Mouse (Mus musculus) T-helper 2 cell (primary cell): ENCODE data around the gene T2.
"Not testable (repeated sequence)": the region's sequence is repeated elsewhere in the genome, so short reads cannot be mapped to it uniquely, and the experiment has no call there.

Experiments used
- in situ Hi-C: fragments of 300-600 bp; cut with MboI, MseI; formaldehyde crosslinking; loops from one replicate; pipeline ENCODE4 v1.15.1; 2025; ENCODE audit warnings: high pct_unique_total_duplicates

T2 gene

DNA sequence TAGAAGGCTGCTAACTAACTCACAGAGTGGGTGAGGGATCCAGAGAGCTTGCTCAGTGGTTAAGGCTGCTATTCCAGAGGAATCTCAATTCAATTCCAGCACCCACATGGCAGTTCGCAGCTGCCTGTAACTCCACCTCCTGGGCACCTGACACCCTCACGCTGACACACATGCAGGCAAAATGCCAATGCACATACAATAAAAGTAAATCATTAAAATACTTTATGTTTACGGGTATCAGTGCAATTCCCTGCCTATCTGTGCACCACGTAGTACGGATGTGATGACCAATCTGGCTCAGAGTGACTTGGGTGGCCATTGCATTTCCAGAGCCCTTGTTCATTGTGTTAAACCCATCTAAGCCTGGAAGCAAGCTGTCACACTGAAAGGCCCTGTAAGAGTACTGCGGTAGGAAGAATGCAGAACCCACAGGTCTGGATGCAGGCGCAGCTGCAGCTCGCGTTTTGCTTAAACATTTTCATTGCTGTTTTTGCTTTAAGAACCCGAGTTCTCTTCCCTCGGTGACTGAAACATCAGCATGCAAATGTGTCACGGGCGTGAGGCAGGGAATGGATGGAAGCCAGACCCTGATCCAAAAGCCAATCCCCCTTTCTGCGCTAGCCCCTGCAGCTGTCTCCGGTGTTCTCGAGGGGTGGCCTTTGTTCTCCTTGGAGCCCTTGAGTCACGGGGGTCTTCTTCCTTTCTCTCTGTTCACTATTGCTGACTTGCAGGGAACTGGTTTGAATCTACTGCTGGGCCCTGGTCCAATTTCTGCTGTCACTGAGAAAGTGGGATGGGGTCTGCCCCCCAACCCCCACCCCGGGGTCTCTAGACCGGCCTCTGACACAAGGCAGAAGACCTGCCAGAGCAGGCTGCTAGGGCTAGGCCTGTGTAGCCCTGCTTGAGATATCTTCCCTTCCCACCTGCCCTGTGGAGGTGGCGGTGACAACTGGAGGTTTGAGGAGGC lies 12.0 kb downstream of the T2 start:
- in situ Hi-C loops, result loop anchor here (5.0 kb wide), 1 partner anchor 50 kb away; no protein-coding TSS in a partner anchor

DNA sequence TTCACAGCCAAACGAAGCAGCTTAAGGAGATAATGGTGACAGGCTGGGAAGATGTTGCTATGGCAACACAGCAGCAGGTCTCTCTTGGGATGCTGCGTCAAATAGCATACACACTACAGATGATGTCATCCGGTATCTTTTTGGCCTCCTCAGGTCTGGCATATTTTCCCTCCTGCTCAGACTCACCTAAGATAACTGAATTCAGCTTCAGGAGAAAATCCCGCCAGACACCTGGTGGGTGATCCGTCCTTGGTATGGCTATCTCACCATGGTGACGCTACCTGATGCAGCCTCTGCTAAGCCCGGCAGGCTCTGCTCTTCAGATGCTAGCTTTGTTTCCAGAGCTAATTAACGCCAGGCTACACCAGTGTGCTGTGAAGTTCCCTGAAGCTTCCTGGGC lies 12.8 kb downstream of the T2 start:
- in situ Hi-C loops, result loop anchor here (5.0 kb wide), 1 partner anchor 51 kb away; no protein-coding TSS in a partner anchor

DNA sequence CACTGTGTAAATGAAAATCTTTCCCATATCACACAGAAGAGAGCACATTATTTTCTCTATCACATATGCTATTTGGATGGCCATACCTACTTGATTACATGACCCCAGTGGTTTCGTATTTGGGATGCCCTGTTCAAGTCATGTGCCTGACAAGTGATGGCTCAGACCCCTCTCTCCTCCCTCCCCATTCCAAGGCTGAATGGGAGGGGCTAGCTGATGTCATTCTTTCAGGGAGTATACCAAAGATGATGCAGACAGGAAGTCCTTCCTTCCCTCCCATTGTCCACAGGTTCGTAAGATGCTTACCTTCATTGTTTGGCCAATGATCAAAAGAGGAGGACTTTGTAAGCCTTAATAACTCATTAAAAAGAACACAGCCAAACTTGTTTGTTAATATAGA lies 13.4 kb downstream of the T2 start:
- in situ Hi-C loops, result loop anchor here (5.0 kb wide), 1 partner anchor 52 kb away; no protein-coding TSS in a partner anchor

DNA sequence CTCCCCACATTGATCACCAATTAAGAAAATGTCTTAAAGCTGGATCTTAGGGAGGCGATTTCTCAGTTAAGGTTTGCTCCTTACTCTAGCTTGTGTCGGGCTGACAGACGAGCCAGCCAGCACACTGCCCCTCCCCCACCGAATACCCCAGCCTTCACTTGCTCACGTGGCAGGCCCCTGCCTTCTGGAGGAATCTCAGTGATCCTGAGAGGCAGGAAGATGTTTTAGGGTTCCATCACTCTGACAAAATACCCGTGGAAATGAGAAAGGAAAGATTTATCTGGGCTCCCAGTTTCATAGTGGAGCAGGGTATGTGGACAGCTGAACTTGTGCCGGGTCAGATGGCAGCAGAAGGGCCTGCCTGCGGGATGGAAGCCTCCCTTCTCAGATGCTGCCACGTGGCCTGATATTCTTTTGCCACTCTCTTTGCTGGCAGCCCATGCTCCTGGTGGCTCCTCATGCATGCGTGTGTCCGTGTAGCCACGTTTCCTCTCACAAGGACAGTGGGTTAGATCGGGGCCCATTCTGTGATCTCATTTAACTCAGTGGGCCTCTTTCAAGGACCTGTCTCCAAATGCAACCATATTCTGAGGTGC lies 14.9 kb downstream of the T2 start:
- in situ Hi-C loops, result no loop called here

DNA sequence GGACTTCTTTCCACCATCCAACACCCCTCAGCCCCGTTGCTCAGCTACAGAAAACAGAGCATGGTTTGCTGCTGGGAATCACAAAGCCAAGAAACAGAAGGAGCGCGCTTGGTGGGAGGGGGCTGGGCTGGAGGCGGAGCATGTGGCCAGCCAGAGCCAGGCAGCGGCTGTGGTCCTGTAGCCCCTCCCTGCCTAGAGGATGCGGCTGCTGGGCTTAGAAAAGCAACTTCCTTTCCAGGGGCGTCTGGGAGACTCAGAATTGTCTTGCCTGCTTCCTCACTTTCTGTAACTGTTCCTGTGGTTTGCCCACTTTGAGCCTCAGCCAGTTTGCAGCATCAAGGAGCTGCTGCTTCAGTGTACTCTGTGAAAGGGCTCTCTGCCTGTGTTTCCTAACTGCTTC lies 16.0 kb downstream of the T2 start:
- in situ Hi-C loops, result no loop called here

DNA sequence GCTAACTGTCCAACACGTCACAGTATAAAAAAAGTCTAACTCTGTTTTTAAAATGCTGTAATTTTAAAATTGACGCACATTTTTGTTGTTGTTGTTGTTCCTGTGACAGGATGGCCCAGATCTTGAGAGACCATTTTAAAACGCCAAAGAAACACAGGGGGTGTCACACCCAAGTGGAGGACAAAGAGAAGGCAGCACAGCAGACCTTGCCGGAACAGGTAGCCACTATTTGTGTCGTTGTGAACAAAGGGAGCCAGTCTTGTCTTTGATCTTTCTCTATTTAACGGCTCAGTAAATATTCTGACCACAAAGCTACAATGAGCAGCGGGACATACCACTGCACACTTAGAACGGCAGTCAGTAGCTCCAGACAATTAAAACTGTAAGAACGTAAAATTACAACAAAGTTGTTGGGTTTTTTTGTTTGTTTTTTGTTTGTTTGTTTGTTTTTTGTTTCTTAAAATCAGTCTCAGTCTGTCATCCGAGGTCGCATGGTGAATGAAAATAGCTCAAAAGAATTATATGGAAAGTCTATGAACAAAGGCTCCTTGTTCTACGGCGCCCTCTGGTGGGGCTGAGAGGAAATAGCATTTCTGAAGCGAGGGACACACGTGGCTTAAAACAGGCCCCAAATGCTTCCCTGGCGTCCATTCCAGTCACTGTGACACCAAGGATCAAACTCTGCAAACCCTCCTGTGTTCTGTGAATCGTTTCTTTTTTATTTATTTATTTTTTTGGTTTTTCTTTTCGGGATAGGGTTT lies 16.7 kb downstream of the T2 start:
- in situ Hi-C loops, result no loop called here

DNA sequence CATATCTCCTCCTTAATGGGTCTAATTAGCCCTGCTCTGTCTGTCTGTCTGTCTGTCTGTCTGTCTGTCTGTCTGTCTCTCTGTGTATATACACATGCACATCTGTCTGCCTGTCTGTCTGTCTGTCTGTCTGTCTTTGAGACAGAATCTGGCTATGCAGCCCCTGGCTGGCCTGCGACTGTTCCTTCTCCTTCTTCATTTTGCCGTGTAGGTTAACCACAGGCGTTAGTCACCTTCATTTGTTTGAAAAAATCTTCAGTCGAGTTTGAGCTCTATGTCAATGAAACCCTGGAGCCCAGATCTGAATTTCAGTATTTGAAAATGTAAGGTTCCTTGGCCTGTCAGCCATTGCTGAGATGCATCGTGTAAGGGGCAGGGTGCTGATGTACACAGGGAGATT lies 21.5 kb downstream of the T2 start:
- in situ Hi-C loops, result no loop called here

DNA sequence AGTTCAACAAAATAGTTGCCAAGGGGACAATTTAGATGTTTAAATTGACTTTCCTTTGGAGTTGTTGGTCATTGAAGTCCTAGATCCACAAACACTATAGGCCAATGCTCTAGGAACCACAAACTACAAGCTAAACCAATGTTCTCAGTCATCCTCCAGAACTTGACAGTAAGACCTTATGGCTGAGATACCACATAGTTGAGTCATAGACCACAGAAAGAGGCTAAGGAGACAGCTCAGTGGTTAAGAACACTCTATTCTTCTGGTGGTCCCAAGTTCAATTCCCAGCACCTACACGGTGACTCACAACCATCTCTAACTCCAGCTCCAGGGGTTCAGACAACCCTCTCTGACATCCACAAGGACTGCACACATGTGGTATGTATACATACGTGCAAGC lies 29.6 kb downstream of the T2 start:
- in situ Hi-C loops, result loop anchor here (10.0 kb wide), 1 partner anchor 121 kb away; no protein-coding TSS in a partner anchor

DNA sequence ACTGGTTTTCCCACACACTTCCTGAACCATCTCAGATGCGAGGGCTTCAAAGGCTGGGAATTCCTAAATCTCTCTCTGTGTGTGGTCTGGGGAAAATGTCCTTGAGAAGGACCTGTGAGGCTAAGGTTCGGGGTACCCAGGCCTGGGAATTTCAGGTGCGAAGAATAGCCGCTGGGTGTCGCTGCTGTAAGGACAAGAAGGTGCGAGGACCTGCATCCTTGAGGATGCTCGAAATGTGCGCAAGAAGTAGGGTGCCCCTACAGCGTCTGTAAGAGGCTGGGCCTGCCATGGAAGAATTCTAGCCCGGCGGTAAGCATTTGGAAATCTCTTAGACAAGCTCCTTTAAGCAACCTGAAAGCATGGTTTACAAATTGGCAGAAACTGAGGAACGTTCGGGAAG lies 32.7 kb downstream of the T2 start:
- in situ Hi-C loops, result loop anchor here (10.0 kb wide), 1 partner anchor 124 kb away; no protein-coding TSS in a partner anchor

DNA sequence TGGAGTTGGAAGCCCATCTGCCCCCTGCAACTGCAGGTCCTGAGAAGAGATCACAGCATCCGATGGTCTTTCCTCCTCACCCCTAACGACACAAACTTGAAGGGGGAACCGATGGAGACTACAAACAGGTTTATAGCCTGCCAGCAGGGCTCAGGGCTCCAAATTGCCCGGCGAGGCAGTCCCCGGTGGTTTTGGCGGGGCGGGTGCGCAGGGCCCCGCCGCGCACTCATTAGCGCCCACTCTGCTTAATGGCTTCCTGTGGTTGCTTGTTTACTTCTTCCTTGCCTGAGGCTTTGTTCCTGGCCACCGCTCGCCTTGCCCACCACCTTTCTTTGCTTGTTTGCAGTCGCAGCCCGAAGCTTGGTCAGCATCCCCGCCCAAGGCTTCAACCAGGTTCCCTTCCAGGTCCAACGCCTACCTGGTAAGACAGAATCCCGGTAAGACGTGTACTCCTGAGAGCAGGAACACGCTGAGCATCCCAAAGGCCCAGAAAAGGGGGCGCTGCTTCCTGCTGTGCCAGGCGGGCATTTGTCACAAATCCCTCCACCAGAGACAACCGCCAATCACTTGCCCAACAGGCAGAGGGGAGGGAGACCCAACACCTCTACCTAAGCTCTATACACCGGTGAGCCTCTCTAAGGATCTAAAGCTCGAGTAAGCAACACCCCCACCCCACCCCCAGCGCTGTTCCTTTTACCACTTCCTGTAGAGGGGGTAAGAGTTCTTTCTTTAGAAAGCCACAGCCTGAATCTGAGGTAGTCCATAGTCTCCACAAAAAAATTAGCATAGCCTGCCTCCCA lies 33.4 kb downstream of the T2 start:
- in situ Hi-C loops, result loop anchor here (10.0 kb wide), 1 partner anchor 124 kb away; no protein-coding TSS in a partner anchor

DNA sequence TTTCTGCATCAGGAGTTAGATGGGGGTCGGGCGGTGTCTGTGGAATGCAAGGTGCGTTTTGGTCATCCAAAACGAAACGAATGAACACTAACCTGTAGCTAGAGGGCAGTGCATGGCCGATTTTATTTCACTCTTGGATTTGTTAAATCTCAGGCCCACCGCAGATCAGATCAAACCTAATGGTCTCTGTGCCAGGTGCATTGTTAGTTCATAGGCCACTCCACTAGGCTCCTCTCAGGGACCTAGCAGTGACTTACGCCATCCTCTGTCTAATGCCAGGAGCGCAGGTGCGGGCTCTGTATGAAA lies 34.0 kb downstream of the T2 start:
- in situ Hi-C loops, result loop anchor here (10.0 kb wide), 1 partner anchor 125 kb away; no protein-coding TSS in a partner anchor

DNA sequence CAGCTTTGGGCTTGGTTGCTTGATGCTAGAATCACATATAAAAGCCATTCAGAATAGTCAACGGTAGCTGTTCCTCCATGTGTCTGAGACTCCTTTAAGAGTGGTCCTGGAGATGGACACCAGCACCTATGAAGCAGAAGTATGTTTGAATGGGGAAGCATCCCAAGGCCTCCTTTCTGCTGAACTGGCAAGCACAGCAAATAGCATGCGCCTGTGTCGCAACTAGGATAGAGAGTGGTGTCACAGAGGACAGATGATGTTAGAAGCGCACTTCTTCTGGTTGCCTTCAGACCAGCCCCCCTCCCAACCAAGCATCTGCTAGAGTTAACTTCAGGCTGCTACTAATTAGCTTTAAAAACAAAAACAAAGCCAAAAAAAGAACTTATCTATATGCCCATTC lies 34.7 kb downstream of the T2 start:
- in situ Hi-C loops, result no loop called here

DNA sequence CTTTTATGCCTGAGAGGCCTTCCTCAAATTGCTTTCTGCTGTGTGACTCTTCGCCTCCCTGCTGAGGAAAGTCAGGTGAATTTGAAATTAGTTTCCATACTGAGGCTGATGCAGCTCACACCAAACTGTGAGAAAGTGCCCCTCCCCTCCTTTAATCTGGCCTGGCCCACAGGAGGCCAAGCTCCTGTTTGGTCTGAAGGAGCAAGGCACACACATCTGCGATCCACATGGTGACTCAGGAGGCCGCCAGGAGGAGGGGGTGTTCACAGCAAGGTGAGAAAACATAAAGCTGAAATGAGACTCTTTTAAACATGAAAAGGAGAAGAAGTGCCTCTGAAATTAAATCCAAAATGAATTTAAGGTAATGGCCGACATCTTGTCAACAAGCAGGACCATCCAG lies 40.6 kb downstream of the T2 start:
- in situ Hi-C loops, result no loop called here

DNA sequence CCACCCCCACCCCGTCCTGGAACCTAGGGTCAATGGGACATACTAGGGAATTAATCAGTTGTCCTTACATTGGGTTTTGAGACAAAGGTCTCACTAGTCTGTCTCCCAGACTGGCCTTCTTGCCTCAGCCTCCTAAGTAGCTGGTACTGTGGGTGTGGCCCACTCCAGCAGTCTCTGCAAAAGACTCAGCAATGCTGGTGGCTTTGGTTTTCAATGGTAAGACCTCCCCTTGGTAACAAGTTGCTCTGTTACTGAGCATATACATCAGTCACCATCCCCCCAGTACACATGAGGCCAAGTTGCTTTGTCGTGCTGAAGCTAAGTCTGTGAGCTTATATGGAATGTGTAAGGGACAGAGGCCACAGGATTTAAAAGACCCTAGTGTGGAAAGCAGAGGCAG lies 42.2 kb downstream of the T2 start:
- in situ Hi-C loops, result no loop called here

DNA sequence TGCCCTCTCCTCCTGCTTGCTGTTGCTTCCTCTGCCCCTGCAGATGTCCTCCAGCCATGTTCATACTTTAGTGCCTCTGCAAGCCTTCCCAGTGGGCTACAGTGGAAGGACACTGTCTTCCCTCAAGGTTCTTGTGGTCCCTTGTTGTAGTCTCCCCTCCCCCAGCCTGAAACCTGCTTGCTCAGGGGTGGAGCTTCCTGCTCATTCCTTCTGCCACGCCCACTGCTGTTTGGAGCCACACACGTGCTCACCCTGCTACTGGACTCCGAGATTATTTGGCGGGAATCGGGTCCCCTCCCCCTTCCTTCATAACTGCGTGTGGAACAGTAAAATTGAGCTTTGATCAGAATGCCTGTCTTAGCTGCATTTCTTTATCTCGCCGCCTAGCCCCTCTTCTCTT lies 48.1 kb downstream of the T2 start:
- in situ Hi-C loops, result not testable (repeated sequence)

DNA sequence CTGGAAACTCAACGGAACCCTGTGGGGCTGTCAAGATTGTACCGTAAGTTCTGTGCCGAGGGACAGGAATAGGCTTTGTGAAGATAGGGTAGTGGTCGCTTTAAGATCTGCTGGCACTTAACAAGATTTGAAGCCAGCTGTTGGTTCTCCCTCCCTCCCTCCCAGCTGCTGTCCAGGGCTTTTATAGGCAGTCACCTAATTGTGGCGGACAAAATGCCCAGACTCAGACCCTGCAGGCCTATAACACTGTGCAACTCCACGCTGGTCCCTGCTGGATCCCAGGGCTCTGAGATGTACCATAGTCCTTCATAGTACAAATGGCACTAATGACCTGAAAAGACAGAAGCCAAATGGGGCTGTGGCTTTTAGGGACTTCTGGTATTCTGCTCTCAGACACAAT lies 50.5 kb downstream of the T2 start:
- in situ Hi-C loops, result no loop called here

DNA sequence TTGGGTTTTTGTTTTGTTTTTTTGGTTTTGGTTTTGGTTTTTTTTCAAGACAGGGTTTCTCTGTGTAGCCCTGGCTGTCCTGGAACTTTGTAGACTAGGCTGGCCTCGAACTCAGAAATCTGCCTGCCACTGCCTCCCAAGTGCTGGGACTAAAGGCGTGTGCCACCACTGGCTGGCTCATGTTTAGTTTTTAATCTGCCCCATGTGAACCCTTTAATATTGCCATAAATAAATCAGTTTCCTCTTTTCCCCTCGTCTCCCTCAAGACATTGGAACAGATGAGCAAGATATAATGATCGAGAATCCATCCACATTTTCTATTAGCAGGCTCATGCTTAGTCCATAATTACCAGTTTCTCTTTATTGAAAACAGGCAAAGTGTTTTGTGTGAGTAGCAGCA lies 52.2 kb downstream of the T2 start:
- in situ Hi-C loops, result not testable (repeated sequence)

DNA sequence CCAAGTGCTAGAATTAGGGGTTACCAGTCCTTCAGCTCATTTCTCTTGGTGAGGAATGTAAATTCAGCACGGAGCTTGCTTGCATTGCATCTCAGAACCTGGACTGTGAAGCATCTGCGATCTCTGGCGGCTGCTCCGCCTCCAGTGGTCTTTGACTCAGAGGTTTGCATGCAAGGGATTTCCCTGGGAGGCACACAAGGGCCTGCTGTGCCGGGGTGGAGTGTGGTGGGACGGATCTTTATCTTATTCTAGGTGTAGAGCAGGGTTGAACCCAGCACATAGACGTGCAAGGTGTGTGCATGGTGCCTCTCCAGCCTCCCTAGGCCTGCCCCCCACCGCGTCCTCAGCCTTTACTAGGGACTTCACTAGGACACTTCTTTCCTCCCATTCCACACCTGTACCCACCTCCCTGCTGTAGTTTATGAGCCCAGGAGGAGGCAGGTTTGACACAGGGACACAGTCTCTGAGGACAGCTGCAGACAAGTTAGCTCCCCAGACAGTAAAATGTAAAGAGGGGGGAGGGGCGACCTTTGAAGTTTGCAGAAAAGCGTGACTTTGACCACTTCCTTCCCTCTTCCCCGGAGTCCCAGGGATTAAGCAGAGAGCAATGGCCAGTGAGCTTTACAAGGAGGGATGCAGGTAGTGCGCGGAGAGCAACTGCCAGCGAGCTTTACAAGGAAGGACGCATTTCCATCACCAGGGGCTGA lies 53.0 kb downstream of the T2 start:
- in situ Hi-C loops, result no loop called here

DNA sequence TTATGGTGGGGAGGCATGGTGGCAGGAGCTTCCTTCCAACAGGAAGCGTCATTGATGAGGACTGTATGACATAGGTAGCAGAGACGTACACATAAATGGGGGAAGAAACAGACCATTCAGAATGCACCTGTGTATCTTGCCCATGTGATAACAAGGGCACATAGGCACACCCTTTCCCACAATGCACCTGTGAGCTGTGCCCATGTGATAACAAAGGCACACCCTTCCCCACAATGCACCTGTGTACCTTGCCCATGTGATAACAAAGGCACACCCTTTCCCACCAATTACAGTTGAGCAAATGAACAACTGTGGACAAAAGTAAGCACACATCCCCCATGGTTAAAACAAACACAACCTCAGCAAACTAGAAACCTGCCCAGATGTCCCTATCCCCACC lies 54.5 kb downstream of the T2 start:
- in situ Hi-C loops, result no loop called here

DNA sequence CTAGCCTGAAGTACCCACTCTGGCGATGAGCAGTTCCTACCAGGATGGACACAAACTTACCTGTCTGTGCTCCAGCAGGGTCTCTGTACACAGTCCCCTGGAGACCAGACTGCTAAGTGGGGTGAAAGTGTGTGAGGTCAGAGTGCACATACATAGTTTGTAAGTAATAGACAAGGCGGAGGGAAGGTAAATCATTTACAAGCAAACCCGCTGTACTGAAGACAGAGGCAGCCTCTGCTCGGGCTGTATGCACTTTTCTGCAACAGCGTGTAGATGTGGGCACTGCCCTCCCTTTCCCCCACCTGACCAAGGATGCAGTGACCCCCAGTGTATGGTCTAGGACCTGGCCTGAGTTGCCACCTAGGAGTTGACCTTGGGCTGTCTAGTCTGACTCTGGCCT lies 57.9 kb downstream of the T2 start:
- in situ Hi-C loops, result no loop called here

DNA sequence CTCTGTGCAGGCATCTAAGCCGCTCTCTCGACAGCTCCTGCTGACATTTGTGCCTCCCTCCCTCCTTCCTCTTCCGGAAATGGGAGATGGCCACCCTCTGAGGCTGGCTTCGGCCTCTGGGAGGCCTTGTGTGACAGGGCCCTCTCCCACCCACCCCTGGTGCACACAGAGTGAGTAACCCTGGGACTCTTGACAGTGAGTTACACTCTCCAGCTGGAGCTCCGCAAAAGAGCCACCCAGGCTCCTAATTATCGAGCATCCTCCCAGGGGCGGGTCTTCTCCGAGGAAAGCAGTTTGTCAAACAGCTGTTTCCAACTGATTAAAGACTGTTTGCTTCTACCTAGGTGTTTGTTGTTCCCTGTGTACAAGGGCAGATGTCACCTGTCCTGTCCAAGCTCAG lies 59.7 kb downstream of the T2 start:
- in situ Hi-C loops, result no loop called here
